8 mouse cellular contexts compared by ENCODE assay signal in the genomic region with DNA sequence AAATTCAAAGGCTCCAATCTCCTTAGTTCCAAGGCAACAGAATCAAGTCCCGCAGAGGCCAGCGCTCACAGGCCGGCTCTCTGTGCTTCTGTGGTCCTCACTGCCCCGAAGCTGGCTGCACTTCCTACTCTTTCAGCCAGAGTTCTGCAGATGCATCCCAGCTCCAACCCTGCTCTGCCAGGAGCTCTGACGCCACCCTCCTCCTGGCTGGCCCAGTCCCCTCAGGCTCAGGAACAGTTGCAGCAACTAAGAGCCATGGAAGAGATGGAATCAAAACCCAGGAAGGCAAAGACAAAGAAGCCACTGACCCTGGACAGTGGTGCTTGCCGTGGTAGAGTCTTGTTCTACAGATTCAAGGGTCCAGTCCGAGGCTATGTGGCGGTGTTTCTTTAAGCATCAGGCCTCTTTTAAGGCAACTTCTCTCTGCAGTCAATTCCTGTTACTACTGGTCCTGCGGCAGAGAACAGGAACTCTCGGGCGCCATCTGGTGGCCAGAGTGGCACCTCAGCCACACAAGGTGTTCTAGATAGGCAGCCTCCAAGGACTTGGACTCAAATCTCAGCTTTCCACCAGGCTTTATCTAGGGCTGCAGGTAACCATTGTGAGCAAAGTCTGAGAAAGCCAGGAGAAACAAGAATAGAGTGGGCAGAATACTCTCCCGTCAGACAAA. TPM values are rescaled to one million over a fixed set of nuclear protein-coding genes. Genes with fewer than 3 reads are reported as not detected.
DNase-seq lines count a peak whose midpoint lies in the region; ATAC-seq lines count a peak whose summit lies in the region.

No protein-coding gene starts in this region.

- 0 out of 2 replicates have a peak, but pooled peaks cover 1% of the 10 kb centered on the region for H3K27me3 ChIP-seq in limb, embryonic 12.5 days

- 0 out of 2 replicates have a peak overlapping the region, but pooled peaks have one; percentile 13 for H3K27ac ChIP-seq in limb, embryonic 12.5 days

- 35% methylated on average over 12 of the region's 12 CpGs for WGBS in limb, embryonic 12.5 days

- no peak overlapping the region for H3K4me2 ChIP-seq in limb, embryonic 12.5 days

- no peak overlapping the region for H3K9ac ChIP-seq in limb, embryonic 12.5 days (replicated peaks)

- DNase-seq in CD4-positive, CD25-positive, alpha-beta regulatory T cell, adult 2 months (ENCODE audit: low read depth, low spot score), result peak; percentile 90
- peak; percentile 94 for DNase-seq in embryo, embryonic 10.5 days (ENCODE audit: low spot score)
- peak; percentile 80 to 86 for DNase-seq in gastrocnemius, postnatal 36 days
- DNase-seq in kidney, adult 8-10 months, result peak; percentile 70 to 88
- peak; percentile 57 to 81 for DNase-seq in monocyte, adult 2 months (ENCODE audit: low read depth in 1 of 2, low spot score in 2 of 2)
- peak; percentile 71 to 89 for DNase-seq in spleen, postnatal 10 days (ENCODE audit: low spot score in 2 of 2)

- no peaks in the 10 kb centered on the region for H3K36me3 ChIP-seq in limb, embryonic 12.5 days

- ATAC-seq in CD4-positive, CD25-positive, alpha-beta regulatory T cell, adult 4 months, result no peak
- 0 out of 2 replicates have a peak, but pooled peaks have one; percentile 59 for ATAC-seq in limb, embryonic 12.5 days (ENCODE audit: insufficient number of reproducible peaks, insufficient read depth, low FRiP score, low TSS enrichment, low read depth)

- peaks cover 12% of the 10 kb centered on the region for H3K4me1 ChIP-seq in limb, embryonic 12.5 days (replicated peaks)

- no peak overlapping the region for H3K4me3 ChIP-seq in limb, embryonic 12.5 days (replicated peaks)

- H3K9me3 ChIP-seq in limb, embryonic 12.5 days, result no peaks in the 10 kb centered on the region

- intact Hi-C loops in gastrocnemius, postnatal 36 days (cut with DNase I), result loop anchor here (2.0 to 10.0 kb wide), 2 partner anchors 39 to 123 kb away; no protein-coding TSS in a partner anchor

RNA-seq across cellular contexts. Expression of a gene that starts 44.4 kb away (rescaled TPM):
- 10 to 100 TPM; 14.5 to 14.6 TPM for polyA plus RNA-seq in CD4-positive, CD25-positive, alpha-beta regulatory T cell, adult 4 months (2017; shearing (Covaris generic))
- total RNA-seq in gastrocnemius, postnatal 36 days (2021), result 10 to 100 TPM in 1 of 2 experiments, 1 to 10 TPM in 1; 8.2 to 12.7 TPM
- 48.3 and 54.0 TPM in 2 replicates for polyA plus RNA-seq in limb, embryonic 12.5 days (2016; fragmentation: Nextera tagmentation; extraction: Ambion mirVana)
